Mouse (Mus musculus): Measurements from ENCODE around the gene Olfr1263.

Olfr1263 gene

DNA sequence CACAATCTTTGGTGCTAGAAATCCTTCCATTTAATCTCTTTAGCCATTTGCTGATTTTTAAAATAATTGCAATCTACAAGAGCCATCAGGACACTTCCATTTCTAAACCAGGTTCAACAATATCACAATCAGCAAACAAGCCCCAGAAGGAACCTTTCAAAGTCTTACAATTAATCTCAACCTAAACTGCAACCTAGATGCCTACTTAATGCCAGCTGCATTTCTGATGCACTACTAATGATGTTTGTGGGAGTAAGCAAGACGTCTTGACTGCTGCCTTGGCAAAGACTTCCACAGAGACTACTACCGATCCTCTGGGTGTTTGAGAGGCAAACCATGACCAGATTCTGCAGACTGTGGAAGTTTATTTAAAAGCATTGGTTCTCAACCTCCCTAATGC is at the start of gene Olfr1263:
Gene Olfr1263, plus strand, starts transcription at position 301 of the 400 bp plus-strand sequence.
- in situ Hi-C loops (cut with MboI, MseI), result no loop called here

GRCm38 (mm10) chr2:89974184-89974583 is 37.7 kb upstream of the Olfr1263 start, which contains the start of gene Olfr1260:
Gene Olfr1260 (plus strand): TSS chr2:89974340.
- in situ Hi-C loops (cut with MboI, MseI), result no loop called here

- in situ Hi-C loops (cut with MboI, MseI), result no loop called here
Measured at GRCm38 (mm10) chr2:89977709-89978108, 34.2 kb upstream of the Olfr1263 start.

GRCm38 (mm10) chr2:89990921-89991320 is 21.0 kb upstream of the Olfr1263 start, which contains the start of gene Olfr1261:
Gene Olfr1261 (plus strand): TSS chr2:89991221.
- in situ Hi-C loops (cut with MboI, MseI), result no loop called here

DNA sequence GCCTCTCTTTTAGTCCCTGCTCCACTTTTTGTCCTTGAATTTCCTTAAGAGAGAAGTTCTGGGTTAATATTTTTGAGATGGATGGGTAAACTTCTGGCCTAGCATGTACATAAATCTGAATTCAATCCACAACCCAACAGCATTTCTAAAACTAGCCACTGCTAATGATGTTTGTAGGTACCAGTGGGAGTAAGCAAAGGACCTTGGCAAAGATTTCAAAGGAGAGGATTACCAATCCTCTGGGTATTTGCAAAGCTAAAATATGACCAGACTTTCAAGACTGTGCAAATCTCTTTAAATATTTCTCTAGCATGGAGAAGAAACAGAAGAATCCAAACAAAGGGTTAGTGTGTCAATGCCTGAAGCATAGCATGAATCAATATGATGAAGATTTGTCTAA is 12.1 kb upstream of the Olfr1263 start, which contains the start of gene Olfr1262:
Gene Olfr1262, plus strand, starts transcription at position 301 of the 400 bp plus-strand sequence.
- in situ Hi-C loops (cut with MboI, MseI), result no loop called here

DNA sequence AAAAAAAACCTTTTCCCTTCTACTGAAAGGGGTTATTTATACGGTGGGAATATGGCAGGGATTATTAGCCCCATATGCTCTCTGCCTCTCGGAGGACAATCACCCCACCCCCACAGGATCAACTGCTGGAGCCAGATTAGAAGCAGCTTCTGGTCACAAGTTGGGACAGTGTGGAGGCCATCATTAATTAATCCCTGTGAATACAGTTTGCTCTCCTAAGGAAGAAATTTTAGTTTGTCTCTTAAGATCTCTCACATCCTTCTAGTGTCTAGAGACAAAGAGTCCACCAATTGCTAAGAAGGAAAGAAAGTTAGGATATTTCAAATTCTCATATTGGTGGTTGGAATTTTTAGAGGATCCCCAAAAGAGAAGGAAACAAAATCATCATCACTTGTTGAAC is 13.5 kb downstream of the Olfr1263 start, which contains the start of gene Olfr1264:
Gene Olfr1264, minus strand, starts transcription at position 101 of the 400 bp plus-strand sequence.
- in situ Hi-C loops (cut with MboI, MseI), result no loop called here

DNA sequence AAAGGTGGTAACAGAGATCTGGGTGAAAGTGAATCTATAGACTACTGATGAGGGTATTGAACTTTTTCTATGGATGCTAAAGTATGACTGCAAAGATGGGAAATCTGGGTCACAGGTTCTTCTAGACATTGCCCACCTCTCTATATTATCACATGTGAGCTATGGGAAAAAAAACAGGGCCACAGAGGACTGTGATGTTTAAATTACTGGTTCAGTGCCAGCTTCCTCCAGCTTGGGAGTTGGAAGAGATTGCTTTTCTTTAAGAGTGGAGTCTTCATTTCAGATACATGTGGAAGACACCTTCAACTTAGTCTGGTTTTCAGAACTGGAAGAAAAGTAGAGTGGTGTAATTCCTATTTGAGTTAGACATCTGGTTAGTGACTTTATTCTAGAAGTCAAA is 23.1 kb downstream of the Olfr1263 start, which contains the start of gene Olfr1265:
Gene Olfr1265, plus strand, starts transcription at position 301 of the 400 bp plus-strand sequence.
- in situ Hi-C loops (cut with MboI, MseI), result loop anchor here (5.0 kb wide), 1 partner anchor 82 kb away; no protein-coding TSS in a partner anchor

DNA sequence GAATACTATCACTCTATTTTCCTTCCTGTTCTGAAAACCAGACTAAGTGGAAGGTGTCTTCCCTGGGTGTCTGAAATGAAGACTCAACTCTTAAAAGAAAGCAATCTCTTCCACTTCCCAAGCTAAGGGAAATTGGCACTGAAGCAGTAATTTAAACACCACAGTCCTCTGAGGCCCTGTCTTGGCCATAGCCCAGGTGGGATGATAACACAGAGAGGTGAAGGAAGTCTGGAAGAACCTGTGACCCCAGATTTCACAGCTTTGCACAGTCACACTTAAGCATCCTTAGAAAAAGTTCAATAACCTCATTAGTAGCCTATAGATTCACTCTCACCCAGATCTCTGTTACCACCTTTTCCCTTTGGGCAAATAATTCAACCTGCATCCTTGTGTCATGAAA is 51.6 kb downstream of the Olfr1263 start, which contains the start of gene Olfr140:
Gene Olfr140, minus strand, starts transcription at position 101 of the 400 bp plus-strand sequence.
- in situ Hi-C loops (cut with MboI, MseI), result no loop called here
